Mouse (Mus musculus): ENCODE measurements around the gene Erbb2.

- TF ChIP-seq CTCF (IDR thresholded peaks at IDR 0.05; ENCODE audit: low read depth, low read length), result no peak
- no peak for TF ChIP-seq POLR2A (IDR thresholded peaks at IDR 0.05; ENCODE audit: insufficient read depth, low read length)
- TF ChIP-seq EP300 (IDR thresholded peaks at IDR 0.05; ENCODE audit: insufficient read depth, low read depth, low read length), result no peak
These were observed 33.0 kb downstream of the Erbb2 start for GRCm38 (mm10) chr11:98445238-98445637.

All from ES-Bruce4 (cell line).